Mouse (Mus musculus) cerebellum, adult 9-10 months (tissue): ENCODE measurements at regions not wholly inside any gene's neighbourhood (a gene's known extent, or its start where the extent isn't known, plus 50 kb on each side); places are given as distances from the start of the nearest gene placed in this dataset.

ENCODE experiments used
- DNase-seq: peaks from one replicate; pipeline ENCODE4 v3.0.0; 2022

DNA sequence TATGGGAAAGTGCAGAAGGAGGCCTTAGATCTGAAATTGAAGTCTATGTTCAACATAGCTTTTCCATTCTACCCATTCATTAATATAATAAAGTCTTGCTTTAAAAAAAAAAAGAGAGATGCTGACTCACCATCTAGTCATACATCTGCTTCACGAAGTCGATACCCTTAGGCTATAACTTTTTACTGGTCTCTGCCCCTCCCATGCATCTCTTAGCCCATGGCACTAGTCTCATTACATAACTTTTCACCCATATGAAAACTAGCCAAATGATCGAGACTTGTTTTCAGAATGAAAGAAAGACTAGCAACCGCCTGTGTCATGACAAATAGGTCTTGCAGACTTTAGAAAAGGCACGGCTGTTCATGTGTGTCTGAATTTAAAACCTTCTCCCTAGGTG, 116.6 kb upstream of the Gdnf start:
- DNase-seq = no peak

GRCm38 (mm10) chr15:7697724-7698123, 112.9 kb upstream of the Gdnf start:
- no peak for DNase-seq

- no peak for DNase-seq
Observed at GRCm38 (mm10) chr15:7708836-7709235, 101.8 kb upstream of the Gdnf start.

- no peak for DNase-seq
Observed at GRCm38 (mm10) chr15:7714641-7715040, 96.0 kb upstream of the Gdnf start.

DNA sequence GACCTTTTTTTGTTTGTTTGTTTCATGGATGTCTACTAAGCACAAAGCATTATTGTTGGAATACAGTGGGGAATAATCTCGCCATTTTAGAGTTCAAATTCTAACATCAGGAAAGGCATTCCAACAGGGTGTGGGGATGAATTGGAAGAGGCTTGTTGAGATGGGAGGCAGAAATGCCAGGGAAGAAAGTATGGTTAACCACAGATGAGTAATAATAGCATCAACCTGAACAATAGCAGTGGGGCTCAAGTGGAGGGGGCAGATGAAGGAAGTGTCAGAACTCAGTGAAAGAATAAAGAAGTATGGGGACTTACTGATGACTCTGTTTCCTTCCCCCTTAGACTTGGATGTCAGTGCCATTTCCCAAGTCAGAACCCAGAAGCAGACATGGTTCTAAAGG, 94.5 kb upstream of the Gdnf start:
- DNase-seq = no peak

GRCm38 (mm10) chr15:7723202-7723721, 87.4 kb upstream of the Gdnf start:
- DNase-seq = no peak

DNA sequence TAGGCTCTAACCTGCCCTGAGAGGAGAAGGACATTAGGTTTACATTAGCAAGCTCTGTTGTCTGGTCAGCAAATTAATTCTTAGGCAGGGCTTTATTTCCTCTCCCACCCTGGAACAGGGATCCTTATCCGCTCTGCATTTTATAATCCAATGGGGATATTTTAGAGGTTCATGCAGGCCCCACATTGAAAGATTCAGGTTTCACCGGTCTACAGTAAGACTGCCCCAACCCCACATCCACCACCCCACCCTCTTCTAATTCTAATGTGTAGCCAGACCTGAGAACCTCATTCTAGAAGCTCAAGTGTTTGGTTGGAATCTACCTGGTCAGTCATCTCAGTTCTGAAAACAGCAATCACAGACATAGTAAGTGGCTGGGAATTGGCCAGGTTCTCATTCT, 86.9 kb upstream of the Gdnf start:
- DNase-seq = no peak

- DNase-seq = no peak
Observed at GRCm38 (mm10) chr15:7725505-7725904, 85.1 kb upstream of the Gdnf start.

DNA sequence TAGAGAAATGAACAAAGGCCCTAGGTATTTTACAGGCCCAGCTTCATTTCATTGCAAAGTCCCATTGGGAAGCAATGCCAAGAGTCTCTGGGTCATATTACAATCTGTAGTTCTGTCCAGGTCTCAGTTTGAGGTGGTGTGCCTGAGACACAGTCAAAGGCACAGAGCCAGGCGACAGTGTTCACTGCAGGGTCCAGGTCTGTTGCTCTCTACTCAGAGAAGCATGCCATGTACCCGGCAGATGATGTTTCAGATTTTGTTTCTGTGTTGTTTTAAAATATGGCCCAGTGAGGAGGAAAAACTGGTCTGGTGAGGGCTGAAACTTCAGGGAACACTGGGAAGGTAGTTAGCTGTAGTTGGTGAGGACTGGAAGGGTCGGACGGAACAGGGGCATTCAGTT, 63.1 kb upstream of the Gdnf start:
- no peak for DNase-seq

DNA sequence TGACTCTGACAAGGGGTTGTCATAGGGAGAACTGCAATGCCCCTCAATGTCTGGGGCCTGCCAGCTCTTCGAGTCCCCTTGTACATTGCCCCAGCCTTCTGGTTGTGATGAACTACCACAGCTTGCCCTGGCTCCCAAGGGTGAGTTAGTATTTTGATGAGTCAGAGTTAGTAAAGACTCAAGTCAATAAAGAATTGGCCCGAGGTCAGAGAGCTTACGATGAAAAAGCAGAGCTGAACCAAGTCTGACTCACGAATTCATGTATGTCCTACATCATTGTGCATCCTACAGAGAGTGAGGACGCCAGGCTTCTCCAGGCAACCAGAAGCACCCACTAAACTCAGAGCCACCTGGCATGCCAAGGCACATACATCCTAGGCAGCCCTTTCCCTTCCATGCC, 60.2 kb upstream of the Gdnf start:
- DNase-seq = no peak
